Mouse (Mus musculus): ENCODE data around the gene Ccdc183. TPM values are rescaled to one million over a fixed set of nuclear protein-coding genes. Genes with fewer than 3 reads are reported as not detected.

Gene Ccdc183
- total RNA-seq, 2 experiments from 2014 or later: not detected

DNA sequence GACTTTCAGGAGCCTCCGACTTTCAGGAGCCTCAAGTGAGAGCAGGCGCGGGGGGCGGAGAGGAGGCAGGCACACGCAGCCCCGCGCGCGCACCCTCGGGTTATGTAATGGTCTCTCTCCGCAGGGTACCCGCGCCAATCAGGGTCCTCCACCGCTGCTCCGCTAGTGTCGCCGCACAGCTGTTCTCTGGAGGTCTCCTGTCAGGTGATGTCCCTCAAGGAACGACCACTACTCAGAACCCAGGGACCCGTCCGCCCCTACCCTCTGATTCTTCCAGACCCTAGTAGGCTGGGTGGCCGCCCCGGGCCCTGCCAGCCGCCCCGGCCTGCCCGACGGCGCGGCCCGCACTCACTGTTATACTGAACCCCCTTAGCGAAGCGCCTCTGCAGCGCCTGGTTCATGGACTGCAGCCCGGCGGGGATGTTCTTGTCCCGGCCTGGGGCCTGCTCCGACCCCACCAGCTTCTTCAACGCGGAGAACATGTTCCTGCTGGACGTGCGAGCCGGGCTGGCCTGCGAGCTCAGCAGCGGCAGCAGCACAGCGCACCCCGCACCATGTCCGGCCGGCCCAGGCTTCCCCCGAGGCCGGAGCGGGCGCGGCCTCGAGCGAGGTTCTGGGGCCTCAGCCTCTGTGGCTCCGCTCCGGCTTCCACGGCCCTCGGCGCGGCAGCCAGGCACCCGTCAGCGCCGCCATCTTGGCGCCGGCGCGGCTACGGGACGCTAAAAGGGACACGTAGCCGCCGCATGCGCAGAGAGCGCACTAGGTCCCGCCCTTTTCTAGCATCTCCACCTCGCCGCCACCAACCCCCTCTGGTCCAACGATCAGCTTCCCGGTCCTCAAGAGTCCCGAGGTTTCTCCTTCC lies 9.5 kb downstream of the Ccdc183 start, which contains the start of gene Rabl6:
Rabl6 (minus strand) TSS at position 761 of the 862 bp plus-strand sequence.
- DNase-seq (ENCODE audit: low spot score in 2 of 2): peak; percentile 83 to 96

DNA sequence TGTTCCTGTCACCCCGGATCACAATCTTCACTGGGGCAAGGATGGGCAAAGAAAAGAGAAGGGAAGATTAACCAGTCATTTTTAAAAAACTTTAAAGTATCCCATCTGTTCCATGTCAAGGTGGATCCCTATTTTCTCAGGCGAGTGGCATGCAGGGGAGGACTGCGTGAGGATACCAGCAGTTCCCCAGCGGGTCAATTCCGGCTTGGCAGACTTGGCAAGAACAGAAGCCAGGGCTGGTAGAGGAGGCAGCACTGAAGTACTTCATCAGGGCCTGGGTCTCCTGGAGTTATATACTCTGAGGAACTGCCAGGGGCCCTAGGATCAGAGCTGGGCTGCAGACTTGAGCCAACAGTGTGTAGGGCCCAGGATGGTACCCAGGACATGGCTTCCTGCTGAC lies 15.0 kb downstream of the Ccdc183 start:
- no peak for DNase-seq (ENCODE audit: low spot score in 2 of 2)

DNA sequence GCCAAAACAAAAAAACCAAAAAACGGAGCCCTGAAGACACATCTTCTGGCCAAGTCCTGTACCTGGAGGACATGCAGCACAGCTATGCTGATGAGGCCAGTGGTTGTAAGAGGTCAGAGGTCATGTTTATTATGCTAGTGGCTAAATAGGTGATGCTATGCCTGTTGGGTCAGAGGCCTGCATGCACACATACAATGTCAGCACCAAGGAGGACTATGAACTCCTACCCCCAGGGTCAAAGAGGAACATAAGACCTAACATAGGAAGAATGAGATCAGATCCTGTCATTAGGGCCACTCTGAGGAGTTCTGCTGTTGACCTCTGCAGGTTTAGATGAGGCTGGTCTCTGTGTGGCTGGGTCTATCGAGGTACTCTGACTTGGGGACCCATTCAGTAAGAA lies 17.4 kb downstream of the Ccdc183 start:
- DNase-seq (ENCODE audit: low spot score in 2 of 2): no peak

DNA sequence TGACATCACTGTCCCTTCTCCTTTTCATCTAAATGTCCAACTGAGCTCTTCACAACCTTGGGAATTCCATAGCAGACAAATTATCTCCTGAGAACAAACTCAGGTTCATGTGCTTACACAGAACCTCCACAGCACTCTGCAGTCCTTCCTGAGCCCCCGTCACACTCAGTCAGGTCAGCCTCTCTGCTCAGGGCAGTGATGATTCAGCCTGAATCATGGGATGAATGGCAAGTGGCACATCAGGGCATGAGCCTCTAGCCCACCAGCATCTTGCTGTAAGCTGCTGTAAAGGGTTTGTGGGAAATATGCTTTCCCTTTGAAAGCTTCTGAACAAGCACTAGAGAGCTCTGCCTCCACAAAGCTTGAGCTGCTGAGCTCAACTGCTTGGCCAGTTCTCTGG lies 18.7 kb downstream of the Ccdc183 start:
- no peak for DNase-seq (ENCODE audit: low spot score in 2 of 2)

DNA sequence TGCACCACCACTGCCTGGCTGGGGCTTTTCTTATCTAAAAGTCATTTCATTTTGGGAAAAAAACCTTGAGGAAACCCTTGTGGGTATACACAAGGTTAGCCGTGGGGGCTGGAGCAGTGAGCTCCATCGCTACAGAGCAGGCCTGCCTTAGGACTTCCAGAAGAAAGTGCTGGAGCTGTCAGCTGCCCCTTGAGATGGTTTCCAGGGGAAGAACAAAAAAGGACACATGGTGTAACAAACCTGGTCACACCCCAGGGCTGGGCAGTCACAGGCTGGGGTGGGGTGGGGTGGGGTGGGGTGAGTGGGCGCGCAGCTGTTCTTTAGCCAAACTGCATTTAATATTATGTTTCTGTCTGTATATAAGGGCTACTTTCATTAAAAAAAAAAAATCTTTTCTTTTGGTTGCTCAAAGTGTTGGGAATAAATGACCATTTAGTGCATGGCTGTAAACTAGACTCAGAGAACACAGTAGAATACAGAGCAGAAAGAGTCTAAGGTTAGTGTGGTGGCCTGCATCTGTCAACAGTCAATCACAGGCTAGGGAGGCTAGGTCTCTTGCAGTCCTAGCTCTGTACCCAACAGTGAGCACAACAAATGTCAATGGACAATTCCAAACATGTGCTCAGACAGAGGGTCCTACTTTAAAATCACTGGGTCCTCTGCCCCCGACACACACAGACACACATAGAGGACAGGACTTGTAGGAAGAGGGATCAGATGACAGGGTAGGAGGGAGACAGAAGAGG lies 20.5 kb downstream of the Ccdc183 start:
- no peak for DNase-seq (ENCODE audit: low spot score in 2 of 2)

DNA sequence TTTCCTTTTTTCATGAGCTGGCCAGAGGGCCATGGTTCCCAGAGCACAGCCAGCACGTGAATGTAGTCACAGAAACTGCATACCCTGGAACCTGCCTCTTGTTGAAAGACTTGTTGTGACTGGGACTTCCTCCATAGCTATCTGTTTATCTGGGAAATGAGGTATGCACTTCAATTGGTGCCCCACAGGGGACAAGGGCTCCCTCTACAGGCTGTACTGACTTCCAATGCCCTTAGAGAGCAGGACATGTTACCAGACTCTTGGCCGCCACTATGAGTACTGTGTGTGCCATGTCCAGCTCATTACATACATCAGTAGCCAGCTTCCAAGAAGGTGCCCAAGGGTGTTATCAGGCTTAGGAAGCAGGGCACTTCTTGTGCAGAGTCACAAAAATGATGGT lies 25.6 kb downstream of the Ccdc183 start:
- peak; percentile 28 to 69 for DNase-seq (ENCODE audit: low spot score in 2 of 2)

DNA sequence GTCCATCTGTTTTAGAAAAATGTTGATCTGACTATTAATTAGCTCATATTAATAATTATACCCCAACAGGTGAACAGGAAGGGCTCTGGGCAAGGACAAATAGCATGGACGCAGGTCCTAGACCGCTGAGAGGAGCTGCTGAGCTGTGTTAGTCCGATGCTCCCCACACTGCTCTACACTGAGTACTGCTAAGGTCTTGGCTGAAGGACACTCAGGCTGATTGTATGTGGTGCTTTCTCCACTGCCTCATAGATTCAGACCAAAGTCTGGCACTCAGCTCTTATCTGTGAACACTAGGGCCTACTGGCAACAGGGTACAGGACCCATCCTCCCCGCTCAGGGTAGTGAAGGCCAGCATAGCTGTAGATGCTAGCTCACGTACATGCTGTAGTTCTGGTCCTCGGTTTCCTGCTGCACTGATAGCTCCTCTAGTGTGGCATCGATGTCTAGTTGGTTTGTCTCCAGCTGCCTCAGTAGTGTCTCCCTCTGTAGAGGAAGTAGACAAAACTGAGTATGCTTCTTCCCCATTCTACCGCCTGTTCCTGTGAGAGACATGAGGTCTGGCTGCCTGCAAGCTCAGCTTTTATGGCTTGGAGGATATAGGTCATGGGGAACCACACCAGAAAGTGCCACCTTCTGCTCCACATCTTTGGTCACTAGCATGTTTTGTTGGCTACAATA lies 29.1 kb downstream of the Ccdc183 start:
- DNase-seq (ENCODE audit: low spot score in 2 of 2): no peak

DNA sequence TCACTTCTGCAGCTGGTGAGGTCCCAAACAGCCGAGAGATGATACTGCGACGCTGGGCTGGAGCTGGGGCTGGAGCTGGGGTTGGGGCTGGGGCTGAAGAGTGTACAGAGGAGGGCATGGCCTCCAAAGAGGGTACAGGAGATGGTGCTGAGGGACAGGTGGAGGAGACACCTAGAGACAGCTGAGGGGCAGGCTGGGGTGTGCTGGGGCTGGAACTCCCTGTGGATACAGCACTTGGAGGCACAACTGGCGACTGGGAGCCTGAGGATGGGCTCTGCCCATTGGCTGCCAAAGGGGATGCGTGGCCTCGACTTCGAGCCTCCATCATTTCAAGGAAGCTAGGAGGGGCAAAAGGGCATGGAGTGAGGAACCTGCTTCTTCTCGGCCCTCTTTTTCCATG lies 30.2 kb downstream of the Ccdc183 start:
- no peak for DNase-seq (ENCODE audit: low spot score in 2 of 2)

DNA sequence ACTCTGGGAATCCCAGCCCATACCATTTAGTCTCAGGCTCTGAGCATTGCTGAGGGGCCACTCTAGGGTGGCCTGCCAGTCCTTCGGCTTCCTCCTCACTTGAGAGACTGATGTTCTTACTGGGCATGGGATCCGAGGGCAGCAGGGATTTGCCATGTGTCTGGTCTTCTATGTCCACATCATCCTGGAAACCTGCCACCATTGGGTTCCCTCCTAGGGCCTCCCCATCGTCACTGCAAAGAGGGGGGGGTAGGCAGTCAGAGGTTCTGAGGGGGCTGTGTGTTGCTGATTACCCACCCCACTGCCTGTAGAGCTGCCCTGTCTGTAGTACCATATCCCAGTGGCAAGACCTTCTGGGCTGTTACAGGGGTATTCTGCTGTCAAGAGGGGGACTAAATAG lies 31.9 kb downstream of the Ccdc183 start:
- no peak for DNase-seq (ENCODE audit: low spot score in 2 of 2)

DNA sequence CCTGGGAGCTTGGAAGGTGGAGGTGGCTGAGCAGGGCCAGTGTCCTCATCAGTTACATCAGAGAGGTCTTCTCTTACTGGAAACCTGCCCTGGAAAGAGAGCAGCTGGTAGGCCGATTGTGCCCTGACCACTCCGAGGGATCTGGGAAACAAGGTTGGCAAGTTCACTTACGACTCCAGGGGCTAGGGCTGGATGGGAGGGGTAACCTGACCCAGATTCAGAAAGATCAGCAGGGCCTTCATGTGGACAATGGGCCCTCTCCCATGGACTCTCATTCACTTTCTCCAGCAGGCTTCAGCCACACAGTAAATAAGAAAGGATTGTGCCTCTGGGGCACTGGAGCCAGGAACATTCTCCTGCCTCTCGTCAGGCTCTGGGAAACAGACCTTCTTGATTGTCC lies 32.6 kb downstream of the Ccdc183 start:
- DNase-seq (ENCODE audit: low spot score in 2 of 2): peak in 1 of 2 experiments; percentile 36

DNA sequence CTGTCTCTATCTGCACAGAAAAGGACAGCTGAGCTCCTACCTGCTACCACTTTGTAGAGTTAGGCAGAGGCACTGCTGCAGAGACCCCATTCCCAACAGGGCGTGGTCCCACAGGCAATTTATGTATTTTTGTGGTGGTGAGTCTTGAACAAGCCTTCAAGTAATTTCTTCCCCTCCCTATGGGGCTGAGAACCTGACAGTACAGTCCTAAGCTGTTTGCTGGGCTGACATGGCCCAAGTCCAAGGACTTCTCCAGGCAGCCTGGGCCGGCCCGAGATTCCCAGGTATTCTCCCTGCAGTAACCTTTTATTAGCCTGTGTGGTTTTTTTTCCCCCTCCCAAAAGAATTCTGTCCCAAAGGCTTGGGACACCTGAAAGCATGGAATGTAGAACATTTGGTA lies 33.3 kb downstream of the Ccdc183 start:
- no peak for DNase-seq (ENCODE audit: low spot score in 2 of 2)

DNA sequence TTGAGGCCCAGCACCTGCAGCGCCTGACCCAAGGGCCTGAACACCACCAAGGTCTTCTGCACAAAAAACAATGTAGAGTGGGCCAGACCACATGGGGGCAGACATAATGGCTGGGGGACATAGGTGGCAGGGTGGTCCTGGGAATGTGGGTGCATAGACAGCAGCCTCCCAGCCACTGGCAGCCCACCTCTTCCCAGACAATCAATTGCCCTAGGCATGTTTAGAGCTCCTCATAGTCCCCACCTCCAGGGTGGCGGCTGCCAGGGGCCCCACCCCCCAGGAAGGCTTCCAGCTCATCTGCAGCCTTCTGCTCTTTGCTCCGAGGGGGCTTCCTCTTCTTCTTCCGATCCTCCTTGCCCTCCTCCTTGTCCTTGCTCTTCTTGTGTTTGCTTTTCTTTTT lies 33.9 kb downstream of the Ccdc183 start:
- no peak for DNase-seq (ENCODE audit: low spot score in 2 of 2)

DNA sequence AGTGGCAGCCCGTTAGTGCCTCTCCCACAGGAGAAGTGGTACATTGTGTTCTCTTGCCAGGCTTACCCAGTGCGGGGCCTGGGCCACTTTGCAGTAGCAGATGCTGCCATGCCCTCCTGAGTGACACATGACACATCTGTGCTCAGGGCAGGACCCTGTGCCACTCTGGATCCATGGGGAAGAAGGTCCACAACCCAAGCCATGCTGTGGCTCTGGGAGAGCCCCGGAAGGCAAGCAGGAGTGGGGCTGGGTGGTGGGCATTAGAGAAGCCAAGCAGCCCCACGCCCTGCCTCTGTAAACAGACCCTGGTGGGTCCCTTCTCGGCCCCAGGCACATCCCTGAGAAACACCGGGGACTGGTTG lies 34.4 kb downstream of the Ccdc183 start:
- DNase-seq (ENCODE audit: low spot score in 2 of 2): no peak

DNA sequence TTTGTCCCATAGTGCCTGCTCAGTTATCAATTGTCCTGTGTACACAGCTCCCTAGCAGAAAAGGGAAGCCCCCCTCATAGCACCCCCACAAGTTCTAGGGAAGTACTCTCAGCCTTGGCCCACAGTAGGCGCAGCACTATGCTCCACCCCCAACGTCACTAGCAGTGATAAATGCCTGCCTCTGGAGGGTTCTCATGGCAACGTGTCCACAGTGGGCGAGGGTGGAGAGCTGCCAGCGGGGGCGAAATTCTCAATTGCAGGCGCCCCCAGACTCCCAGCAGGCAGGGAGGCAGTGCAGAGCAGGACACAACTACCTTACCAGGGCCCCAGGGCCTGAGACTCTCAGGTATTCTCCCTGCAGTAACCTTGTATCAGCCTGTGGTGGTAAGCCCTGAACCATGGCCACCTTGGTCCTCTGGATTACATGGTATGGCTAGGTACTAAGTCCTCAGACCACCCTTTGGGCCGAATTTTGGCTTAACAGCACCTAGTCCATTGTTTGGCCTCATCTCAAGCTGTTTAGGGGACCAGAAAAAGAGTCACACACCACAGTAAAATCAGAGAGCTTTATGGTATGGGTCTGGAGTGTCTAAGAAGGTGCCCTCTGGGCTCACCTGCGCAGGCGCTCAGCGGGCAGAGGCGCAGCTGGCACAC lies 34.9 kb downstream of the Ccdc183 start:
- DNase-seq (ENCODE audit: low spot score in 2 of 2): peak; percentile 87 to 93

DNA sequence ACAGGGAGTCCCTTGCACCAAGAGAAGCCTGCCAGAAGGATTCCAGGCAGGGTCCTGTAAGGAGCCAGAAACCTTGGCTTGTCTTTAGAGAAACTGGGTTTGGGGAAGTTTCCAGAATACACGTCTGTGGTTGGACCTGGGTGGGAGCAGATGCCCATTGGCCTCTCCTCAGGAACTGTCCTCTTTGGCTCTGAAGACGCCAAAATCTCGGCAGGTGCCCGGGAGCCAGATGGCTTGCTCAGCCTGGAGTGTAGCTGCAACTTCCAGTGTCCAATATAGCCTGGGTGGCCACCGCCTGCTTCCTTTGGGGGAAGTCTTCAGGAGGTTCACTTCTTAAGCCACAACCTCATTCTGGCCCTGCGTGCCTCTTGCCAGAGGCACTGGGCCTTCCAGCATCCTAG lies 35.6 kb downstream of the Ccdc183 start:
- no peak for DNase-seq (ENCODE audit: low spot score in 2 of 2)

DNA sequence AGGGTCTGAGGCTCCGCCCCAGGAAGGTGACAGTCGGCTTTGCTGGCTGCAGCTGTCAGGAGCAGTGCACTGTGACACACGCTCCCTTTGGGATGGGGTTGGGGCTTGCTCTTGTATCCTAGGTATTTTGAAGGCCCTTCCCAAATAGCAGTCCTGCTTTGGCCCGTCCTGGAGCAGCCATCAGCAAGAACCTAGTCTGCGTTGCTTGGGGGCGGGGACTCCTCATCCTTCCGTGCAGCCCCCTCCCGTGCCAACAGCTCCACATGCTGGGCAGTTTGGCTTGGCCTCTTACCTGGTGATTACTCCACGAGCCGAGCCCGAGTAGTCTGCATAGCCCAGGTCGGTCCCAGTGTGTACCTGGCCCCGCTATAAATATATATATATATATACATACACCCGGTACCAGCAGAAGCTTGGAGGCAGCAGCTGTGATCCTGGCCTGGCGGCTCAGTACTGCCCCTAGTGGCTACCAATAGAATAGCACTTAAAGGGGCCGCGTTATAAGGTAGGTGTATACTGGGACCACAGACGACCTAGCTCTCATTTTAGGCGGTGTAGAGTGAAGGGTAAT lies 36.1 kb downstream of the Ccdc183 start, which contains the start of gene Ajm1:
Ajm1 (minus strand) TSS at position 464 of the 571 bp plus-strand sequence.
- peak; percentile 80 to 89 for DNase-seq (ENCODE audit: low spot score in 2 of 2)

DNA sequence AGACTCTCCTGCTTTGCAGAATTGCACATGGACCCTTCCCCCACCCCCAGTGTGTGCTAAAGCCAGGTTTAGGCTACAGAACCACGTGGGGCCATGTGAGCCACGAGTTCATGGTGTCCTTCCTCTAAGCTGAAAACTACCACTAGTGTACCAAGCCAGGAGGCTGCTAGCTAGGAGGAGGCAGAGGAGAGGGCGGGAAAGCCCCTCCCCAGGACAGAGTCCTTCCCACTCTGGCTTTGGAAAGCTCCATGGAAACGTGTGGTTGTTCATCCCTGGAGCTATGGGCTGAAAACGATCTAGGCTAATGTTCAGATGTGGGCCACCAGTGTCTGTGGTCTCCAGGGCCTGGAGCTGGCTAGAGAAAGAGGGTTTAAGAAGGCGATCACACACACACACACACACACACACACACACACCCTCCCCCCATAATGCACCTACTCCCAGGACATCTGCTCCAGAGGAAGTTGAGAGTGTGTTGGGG lies 36.8 kb downstream of the Ccdc183 start:
- peak in 1 of 2 experiments; percentile 65 for DNase-seq (ENCODE audit: low spot score in 2 of 2)

DNA sequence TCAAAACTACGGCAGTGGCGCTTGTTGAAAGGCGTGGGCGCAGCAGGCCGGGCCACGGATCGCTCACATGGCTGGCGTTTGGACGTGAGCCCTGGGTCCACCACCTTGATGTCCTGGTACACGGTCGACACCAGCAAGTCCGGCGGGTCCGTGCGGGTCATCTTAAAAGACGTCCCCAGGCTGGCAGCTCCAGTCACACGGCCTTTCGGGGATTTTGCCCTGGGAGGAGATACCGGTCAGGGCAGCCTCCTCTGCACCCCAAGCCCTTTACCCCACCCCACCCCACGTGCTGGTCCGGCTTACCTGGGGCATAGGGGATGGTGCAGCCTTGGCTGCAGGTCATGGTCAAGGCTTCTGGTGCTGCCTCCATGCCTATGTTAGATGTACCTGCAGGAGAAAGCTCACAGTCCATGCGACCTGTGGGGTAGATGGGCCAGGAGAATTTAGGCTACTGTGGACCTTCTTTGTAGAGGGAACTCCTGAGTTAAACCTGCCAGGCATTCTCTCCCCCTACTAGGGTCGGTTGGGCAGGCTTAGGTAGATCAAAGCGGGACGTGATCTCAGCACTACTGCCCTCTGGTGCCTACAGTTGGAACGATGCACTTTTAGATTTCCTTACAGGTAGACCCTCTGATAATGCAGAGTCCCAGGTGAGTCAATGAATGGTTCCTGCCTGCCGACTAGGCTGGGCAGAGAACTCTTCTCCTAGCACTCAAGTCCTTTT lies 37.6 kb downstream of the Ccdc183 start:
- peak in 1 of 2 experiments; percentile 79 for DNase-seq (ENCODE audit: low spot score in 2 of 2)

DNA sequence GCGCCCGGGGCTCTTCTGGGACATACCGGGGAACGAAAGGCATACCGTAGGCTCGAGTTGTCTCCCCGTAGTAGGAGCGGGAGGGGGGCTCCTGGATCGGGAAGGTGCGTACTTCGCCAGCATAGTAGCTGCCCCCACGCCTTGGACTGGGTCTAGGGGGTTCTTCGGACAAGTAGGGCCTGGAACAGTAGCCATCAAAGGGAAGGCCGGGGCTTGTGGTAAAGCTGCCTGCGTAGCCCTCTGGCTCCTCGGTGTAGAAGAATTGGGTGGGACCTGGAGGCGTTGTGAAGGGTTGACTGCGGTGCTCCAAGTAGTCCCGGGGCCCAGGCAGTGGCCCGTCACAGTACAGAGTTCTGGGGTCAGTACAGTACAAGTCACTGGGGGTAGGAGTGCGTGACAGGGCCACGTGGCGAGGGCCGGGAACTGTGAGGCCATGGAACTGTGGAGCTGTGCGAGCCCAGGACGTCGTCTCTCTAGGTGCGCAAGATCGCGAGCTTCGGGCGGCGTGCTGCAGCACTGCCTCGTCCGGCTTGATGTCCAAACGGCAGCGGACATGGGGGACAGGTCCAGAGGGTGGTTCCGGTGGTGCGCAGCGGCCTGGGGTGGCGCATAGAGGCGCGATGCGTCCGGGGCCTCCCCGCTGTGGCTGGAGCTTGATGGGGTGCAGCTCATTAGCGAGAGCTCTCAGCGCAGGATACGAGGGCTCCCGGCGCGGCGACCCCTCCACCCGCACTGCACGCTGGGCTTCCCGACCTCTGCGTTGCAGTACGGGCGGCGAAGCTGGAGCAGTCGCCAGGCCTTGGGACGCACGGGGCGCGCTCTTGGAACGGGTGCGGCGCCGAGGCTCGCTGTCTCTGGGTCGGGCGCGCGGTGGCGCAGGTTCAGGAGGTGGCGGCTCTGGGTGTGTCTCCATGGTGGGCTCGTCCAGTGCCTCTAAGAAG lies 38.4 kb downstream of the Ccdc183 start:
- no peak for DNase-seq (ENCODE audit: low spot score in 2 of 2)

All from layer of hippocampus, adult 18-20 months (tissue).